Mouse (Mus musculus) urinary bladder, postnatal 25 days (tissue): ENCODE data around the gene Dolk.

ENCODE experiments used
- DNase-seq: peaks from one replicate; pipeline ENCODE4 v3.0.0; 2022; ENCODE audit warnings: low spot score

Gene Dolk

DNA sequence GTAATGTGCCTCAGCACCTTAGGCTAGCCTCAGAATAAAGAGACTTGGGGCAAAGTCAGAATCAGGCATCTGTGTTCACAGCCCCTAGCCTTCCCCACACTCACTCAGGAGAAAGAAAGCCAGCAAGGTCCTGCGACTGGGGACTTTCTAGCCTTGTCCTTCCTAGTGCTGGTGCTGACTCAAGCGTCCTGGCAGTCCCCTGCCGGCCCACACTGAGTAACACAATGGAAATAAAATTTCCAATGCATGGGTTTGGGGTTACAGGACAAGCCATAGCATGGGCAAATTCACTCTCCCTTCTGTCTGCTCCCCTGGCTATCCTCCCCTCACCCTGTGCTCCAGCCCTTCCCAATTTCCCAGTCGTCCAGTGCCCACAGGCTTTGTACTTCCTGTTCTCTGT is 17.8 kb downstream of the Dolk start:
- DNase-seq, result no peak

GRCm38 (mm10) chr2:30267466-30267865 is 18.7 kb downstream of the Dolk start:
- no peak for DNase-seq

DNA sequence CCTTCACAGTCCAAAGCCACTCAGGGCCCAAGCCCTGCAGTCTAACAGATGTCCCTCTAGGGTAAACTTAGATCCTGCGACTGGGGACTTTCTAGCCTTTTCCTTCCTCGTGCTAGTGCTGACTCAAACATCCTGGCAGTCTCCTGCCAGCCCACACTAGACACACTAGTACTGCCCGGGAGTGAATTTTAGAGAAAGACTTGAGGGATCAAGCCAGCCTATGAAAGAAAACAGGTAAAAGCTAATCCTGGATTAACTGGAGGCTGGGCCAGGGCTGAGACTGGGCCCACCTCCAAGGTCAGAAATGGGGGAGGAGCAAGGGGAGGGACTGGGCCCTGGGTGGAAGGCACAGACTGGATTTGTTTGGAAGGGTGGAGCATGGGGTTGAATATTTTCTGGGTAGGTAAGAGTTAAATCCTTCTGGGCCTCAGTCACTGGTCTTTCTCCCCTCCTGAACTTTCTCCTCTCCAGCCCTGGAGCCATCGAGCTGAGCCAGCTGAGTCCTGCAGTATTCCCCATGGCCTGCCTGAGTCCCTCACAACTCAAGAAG is 19.7 kb downstream of the Dolk start:
- DNase-seq, result peak; percentile 65

GRCm38 (mm10) chr2:30265767-30266253 is 20.3 kb downstream of the Dolk start, which contains the start of gene Phyhd1:
Gene Phyhd1, plus strand, starts transcription at chr2:30266203.
- DNase-seq, result no peak

DNA sequence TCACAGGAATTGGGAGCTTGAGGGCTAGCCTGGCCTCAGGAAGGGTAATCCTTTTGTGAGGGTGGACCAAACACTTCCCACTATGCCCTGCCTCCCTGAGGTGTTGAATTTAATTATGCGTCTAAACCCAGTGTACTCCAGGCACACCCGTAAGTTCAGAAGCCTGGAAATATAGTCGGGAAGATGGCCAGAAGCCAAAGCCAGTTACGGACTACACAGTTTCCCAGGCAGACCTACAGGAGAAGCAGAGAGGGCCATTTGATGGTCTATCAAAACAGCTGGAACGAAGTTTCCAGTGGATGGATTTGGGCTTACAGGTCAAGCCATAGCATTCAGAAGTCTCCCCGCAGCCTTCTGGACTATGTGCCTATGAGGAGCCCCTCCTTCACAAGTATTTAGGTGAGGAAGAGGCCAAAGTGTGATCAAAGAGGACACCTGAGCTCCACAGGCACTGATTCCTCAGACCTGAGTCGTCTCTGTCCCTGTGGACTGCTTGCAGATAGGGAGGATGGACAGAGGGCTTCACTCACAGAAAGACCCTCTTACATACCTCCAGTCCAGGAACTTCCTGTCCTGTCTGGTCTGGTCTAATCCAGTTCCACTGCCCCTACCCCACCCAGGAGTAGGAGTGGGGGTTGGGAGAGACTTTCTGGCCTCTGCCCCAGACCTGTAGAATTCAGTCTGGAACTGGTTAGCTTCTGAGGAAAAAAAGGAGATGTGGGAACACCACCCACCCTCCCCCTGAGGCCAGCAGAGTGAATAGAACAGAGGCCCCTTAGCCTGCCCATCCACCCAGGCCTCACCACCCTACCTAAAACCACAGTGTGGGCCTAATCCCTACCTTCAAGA is 21.2 kb downstream of the Dolk start:
- no peak for DNase-seq

DNA sequence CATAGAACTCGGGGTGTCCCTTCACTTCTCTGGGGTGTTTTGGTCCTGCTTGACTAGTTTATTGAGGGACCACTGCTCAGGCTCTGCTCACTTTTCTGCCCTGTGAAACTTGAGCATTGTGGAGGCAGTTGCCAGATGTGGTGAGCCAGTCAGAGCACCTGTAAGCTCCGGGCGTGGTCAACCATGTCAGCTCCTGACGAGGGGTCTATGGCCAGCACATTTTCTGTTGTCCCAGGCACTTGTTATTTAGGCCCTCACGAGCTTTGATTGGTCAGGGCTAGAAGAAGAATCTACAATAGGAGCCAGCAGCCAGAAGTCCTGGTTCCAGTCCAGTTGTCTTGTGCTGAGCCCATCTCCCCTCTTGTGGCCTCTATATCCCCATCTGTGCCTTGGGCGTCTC is 22.3 kb downstream of the Dolk start:
- DNase-seq, result no peak

- DNase-seq, result no peak
Measured at GRCm38 (mm10) chr2:30262840-30263441, 23.2 kb downstream of the Dolk start.

- no peak for DNase-seq
Measured at GRCm38 (mm10) chr2:30261921-30262839, 24.0 kb downstream of the Dolk start.

DNA sequence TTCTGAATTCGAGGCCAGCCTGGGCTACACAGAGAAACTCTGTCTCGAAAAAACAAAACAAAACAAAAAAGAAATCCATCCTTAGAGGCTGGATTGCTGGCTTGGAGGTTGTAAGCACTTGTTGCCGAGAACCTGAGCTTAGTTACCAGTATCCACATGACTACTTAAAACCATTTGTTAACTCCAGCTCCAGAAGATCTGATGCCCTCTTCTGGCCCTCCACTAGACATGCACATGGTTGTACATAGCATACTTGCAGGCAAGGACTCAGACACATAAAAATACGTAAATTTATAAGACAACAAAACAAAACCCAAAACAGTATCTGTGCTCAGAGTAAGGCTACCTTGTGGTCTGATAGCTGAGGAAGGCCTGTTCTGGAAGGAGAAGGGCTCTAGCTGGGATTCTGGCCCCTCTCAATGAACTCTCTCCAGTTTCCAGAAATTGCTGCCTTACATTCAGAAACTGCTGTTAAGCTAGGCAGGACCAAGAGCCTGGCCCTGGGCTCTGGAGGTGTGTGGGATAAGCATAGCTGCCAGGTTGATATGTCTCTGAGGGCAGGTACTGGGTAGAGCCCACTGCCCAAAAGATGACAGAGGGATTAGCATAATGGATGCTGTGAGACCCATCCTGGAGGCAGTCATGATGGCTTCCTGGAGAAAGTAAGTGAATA is 24.9 kb downstream of the Dolk start:
- no peak for DNase-seq

DNA sequence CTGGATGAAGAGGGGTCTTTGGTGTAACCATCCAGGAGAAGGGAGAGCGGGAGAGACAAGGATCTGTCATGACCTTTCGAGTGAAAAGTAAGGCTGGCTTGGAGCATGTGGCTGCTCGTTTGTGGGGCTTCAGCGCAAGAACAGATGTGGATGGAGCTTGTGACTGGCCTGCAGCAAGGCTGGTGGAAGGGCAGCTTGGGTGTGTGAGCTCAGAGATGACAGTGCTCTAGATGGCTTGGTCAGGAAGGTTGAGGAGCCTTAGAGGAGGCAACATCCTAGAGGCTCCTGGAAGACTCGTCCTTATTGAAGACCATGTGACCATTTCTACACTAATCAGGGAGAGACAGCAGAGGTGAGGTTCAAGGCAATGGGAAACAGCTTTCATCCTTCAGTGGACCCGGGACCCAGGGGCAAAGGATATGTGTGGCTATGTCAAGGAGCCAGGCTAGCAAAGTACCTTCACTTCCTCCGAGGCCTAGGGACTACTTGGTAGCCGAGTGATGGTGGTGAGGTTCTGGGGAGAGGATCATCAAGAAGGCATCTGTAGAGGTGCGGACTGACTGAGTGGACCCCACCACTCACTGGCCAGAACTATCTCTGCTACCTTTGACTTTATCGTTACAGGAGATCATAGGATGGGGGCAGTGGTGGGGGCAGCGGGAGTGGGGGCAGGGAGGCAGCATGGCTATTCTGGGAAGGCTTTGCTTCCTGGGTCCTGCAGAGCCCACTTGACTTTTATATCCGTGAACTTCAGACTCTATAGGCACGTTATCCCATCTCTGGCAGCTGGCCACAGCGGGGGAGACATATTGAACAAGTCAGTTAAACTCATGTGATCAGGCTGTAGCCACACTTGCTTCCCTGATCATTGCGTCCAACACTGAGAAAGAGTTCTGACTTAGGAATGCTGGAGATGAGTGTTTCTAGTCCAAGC is 26.7 kb downstream of the Dolk start:
- no peak for DNase-seq

- DNase-seq, result no peak
Measured at GRCm38 (mm10) chr2:30258600-30258999, 27.5 kb downstream of the Dolk start.

DNA sequence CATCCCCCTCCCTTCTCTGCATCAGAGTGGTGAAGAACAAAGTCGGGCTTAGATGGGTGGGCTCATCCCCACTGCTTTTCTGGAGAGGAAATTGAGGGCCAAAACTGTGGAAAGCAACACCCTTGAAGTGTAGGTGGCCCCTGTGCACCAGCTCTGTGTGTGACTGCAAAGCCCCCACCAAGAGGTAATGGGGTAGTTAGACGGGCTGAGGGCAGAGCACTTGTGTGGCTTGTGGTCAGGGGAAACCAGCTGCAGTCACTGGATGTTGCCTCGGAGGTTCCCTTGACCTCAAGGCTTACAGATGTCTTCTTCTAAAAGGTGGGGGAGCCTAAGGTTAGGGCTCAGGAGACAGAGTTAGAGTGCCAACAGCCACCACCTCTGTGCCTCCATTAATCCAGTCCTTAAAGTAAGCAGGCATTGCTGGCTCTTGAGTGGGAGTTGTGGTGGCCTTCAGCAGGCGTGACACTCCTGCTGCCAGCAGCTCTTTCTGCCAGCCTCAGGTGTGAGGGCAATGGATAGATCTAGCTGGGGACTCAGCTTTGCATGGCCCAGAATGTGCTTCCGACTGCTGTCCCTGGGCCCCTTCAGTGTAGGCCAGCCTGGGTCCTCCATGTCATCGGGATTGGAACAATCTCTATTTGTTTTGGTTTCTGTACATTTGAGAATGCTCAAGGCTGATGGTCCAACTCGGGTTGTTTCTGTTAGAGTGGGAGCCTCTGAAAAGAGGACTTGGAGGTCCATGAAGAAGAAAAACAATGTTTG is 28.3 kb downstream of the Dolk start:
- DNase-seq, result no peak

GRCm38 (mm10) chr2:30256616-30257350 is 29.4 kb downstream of the Dolk start:
- DNase-seq, result no peak

DNA sequence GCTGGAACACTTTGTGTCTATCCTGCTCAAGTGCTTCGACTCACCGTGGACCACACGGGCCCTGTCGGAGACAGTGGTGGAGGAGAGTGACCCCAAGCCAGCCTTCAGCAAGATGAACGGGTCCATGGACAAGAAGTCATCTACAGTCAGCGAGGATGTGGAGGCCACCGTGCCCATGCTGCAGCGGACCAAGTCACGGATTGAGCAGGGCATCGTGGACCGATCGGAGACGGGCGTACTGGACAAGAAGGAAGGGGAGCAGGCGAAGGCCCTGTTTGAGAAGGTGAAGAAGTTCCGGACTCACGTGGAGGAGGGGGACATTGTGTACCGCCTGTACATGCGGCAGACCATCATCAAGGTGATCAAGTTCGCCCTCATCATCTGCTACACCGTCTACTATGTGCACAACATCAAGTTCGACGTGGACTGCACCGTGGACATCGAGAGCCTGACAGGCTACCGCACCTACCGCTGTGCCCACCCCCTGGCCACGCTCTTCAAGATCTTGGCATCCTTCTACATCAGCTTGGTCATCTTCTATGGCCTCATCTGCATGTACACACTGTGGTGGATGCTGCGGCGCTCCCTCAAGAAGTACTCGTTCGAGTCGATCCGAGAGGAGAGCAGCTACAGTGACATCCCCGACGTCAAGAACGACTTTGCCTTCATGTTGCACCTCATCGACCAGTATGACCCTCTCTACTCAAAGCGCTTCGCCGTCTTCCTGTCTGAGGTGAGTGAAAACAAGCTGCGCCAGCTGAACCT is 30.3 kb downstream of the Dolk start:
- no peak for DNase-seq

GRCm38 (mm10) chr2:30253809-30254208 is 32.3 kb downstream of the Dolk start:
- DNase-seq, result no peak

DNA sequence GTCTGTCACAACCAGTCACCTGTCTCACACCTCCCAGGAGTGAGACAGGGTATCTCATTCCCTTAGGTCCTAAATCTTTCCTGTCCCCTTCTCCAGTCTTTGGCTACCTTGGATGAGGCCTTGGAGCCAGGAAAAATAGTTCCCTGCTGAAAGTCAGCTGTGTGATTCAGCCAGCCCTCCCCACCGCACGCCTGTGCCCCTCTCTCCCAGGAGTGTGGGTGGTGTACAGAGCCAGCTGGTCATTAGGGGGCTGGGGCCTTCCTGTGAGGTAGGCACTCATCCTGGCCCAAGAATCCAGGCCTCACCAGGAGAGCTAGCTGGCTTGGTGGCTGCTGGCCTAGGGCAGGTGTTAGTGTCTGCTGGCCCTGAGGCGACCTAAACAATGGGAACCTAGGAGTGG is 33.6 kb downstream of the Dolk start:
- no peak for DNase-seq

DNA sequence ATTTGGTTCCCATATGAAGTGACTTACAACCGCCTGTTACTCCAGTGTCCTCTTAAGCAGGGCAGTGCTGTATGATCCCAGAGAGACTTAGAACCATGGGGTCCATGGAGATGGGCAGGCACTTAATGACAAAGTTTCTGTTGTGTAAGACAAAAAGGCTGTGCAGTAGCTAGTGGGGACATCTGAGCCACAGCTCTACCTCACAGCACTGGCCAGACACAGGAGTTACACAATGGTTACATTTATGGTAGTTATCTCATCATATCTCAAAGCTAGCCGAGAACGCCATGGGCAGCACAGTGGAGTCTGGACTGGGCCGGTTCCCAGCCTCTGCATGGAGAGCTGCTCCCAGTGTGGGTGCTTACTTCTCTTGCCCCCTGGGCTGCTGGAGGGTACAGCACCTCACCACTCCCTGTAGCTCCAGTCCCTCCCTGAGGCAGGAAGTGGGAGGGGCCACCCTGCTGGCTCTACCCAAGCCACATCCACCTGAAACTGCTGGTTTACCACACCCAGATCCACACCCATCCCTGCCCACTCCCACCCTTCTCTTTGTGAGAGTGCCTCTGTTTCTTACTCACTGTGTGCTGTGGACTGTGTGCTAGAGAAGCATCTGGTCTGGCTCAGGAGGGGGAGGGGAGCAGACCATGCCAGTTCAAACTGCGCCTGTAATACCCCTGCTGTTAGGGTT is 34.6 kb downstream of the Dolk start:
- DNase-seq, result no peak
